Mouse (Mus musculus): Measurements from ENCODE around the gene Cdh23. TPM values are rescaled to one million over a fixed set of nuclear protein-coding genes. Genes with fewer than 3 reads are reported as not detected.

The Cdh23 gene
- polyA plus RNA-seq, 1 experiment: 0.19 TPM

DNA sequence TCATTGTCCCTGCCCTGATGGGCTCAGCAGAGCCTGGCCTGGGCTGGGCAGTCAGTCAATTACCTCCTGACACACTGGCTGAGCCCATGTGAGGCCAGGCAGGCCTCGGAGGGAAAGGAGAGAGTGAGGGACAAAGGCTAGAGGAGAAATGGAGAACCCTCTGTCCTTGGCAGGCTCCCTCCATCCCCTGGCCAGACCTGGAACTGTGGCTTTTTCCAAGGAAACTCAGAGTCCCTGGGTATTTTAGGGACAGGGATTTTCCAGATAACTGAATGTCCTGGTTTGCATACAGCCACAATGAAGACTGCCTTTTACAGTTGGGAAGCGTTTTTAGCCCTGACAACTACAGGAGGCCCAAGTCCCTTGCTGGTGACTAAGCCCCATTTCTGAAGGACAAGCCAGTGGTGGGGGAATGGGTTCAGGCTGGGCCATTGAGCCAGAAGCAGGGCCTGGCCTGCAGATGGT lies 36.1 kb upstream of the Cdh23 start:
- Histone ChIP-seq H3K4me3 (ENCODE audit: insufficient read depth, poor library complexity, severe bottlenecking) (no peak overlapping the region), H3K36me3 (ENCODE audit: control insufficient read depth, insufficient read depth) (no peaks in the 10 kb centered on the region), H3K79me3 (ENCODE audit: low read depth) (no peaks in the 10 kb centered on the region), H3K27me3 (ENCODE audit: control insufficient read depth, insufficient read depth, insufficient read length) (no peaks in the 10 kb centered on the region), H3ac (ENCODE audit: control insufficient read depth, insufficient read length, low read depth) (no peak overlapping the region), H3K79me2 (ENCODE audit: control insufficient read depth, insufficient read depth) (no peaks in the 10 kb centered on the region)
- TF ChIP-seq CTCF (IDR thresholded peaks at IDR 0.05; ENCODE audit: control insufficient read depth, insufficient read depth, insufficient read length) (no peak), MYOD1 (IDR thresholded peaks at IDR 0.05; ENCODE audit: control insufficient read depth, insufficient read length, low read depth) (no peak), MAX (IDR thresholded peaks at IDR 0.05) (no peak), MYOG (IDR thresholded peaks at IDR 0.05; ENCODE audit: control insufficient read depth, extremely low read depth, insufficient read length) (no peak), CEBPB (IDR thresholded peaks at IDR 0.05; ENCODE audit: low read depth) (no peak), FOSL1 (IDR thresholded peaks at IDR 0.05; ENCODE audit: insufficient read depth, low read length, poor library complexity, severe bottlenecking) (no peak), USF1 (IDR thresholded peaks at IDR 0.05; ENCODE audit: low read depth) (no peak)

DNA sequence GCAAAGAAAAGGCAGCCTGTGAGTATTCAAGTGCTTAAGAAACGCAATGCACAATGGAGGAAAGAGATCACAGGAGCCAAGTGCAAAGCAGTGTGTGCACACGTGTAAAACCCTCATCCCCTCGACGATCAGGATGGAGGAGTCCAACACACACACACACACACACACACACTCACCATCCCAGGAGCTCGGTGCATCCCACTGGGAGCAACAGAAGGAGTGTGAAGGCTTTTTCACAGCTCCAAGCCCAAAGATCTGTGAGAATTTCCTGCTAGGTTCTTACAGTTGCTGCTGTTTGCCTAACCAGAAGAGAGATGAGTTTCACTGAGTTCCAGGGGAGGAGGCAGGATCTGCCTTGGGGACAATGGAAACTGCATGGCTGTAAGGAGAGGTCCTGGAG lies 35.5 kb upstream of the Cdh23 start:
- Histone ChIP-seq H3K4me3 (ENCODE audit: insufficient read depth, poor library complexity, severe bottlenecking) (no peak overlapping the region), H3ac (ENCODE audit: control insufficient read depth, insufficient read length, low read depth) (no peak overlapping the region), H3K79me2 (ENCODE audit: control insufficient read depth, insufficient read depth) (no peaks in the 10 kb centered on the region), H3K79me3 (ENCODE audit: low read depth) (no peaks in the 10 kb centered on the region), H3K27me3 (ENCODE audit: control insufficient read depth, insufficient read depth, insufficient read length) (no peaks in the 10 kb centered on the region), H3K36me3 (ENCODE audit: control insufficient read depth, insufficient read depth) (no peaks in the 10 kb centered on the region)
- no peak for TF ChIP-seq CTCF (IDR thresholded peaks at IDR 0.05; ENCODE audit: control insufficient read depth, insufficient read depth, insufficient read length)
- no peak for TF ChIP-seq CEBPB (IDR thresholded peaks at IDR 0.05; ENCODE audit: low read depth)
- TF ChIP-seq FOSL1 (IDR thresholded peaks at IDR 0.05; ENCODE audit: insufficient read depth, low read length, poor library complexity, severe bottlenecking): no peak
- no peak for TF ChIP-seq MYOG (IDR thresholded peaks at IDR 0.05; ENCODE audit: control insufficient read depth, extremely low read depth, insufficient read length)
- TF ChIP-seq MYOD1 (IDR thresholded peaks at IDR 0.05; ENCODE audit: control insufficient read depth, insufficient read length, low read depth): no peak
- no peak for TF ChIP-seq MAX (IDR thresholded peaks at IDR 0.05)
- no peak for TF ChIP-seq USF1 (IDR thresholded peaks at IDR 0.05; ENCODE audit: low read depth)

DNA sequence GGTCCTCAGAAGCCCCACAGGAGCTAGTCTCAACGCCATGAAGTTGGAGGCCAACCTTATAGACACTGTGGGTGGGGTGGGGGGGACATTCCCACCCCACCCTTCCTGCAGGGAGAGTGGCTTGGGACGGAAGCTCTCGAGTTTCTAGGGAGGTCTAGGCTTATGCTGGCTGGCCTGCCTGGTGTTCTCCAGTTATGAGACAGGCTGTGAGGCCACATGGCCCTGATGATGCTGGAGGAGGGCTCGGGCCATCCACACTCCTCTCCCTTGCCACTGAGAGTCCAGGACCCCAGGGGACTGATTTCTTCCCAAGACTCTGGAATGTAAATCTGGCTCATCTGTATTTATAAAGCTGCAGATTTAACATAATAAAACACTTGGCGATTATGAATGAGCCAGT lies 31.0 kb upstream of the Cdh23 start:
- H3K79me2 ChIP-seq (ENCODE audit: control insufficient read depth, insufficient read depth): no peaks in the 10 kb centered on the region
- no peaks in the 10 kb centered on the region for H3K79me3 ChIP-seq (ENCODE audit: low read depth)
- no peaks in the 10 kb centered on the region for H3K36me3 ChIP-seq (ENCODE audit: control insufficient read depth, insufficient read depth)
- H3K27me3 ChIP-seq (ENCODE audit: control insufficient read depth, insufficient read depth, insufficient read length): no peaks in the 10 kb centered on the region
- no peak for TF ChIP-seq CTCF (IDR thresholded peaks at IDR 0.05; ENCODE audit: control insufficient read depth, insufficient read depth, insufficient read length)
- no peak for TF ChIP-seq MYOD1 (IDR thresholded peaks at IDR 0.05; ENCODE audit: control insufficient read depth, insufficient read length, low read depth)
- no peak for TF ChIP-seq FOSL1 (IDR thresholded peaks at IDR 0.05; ENCODE audit: insufficient read depth, low read length, poor library complexity, severe bottlenecking)
- TF ChIP-seq MYOG (IDR thresholded peaks at IDR 0.05; ENCODE audit: control insufficient read depth, extremely low read depth, insufficient read length): no peak
- TF ChIP-seq MAX (IDR thresholded peaks at IDR 0.05): no peak
- no peak overlapping the region for H3K4me3 ChIP-seq (ENCODE audit: insufficient read depth, poor library complexity, severe bottlenecking)
- H3ac ChIP-seq (ENCODE audit: control insufficient read depth, insufficient read length, low read depth): no peak overlapping the region

DNA sequence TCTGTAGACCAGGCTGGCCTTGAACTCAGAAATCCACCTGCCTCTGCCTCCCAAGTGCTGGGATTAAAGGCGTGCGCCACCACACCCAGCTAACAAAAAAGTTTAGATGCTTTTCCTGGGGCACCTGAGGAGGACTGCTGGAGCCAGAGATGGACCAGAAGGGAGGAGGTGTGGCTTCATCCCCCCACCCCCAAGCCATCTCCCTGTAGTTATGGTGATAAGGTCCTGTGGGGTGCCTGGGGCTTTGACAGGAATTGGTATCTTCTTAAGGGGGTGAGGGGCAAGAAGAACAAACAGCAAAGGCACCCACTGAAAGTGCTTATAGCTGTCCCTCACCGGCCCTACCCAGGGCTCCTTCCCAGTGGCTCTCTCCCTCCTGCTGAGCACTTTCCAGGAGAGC lies 30.6 kb upstream of the Cdh23 start:
- no peaks in the 10 kb centered on the region for H3K79me3 ChIP-seq (ENCODE audit: low read depth)
- H3K79me2 ChIP-seq (ENCODE audit: control insufficient read depth, insufficient read depth): no peaks in the 10 kb centered on the region
- no peaks in the 10 kb centered on the region for H3K36me3 ChIP-seq (ENCODE audit: control insufficient read depth, insufficient read depth)
- no peak overlapping the region for H3ac ChIP-seq (ENCODE audit: control insufficient read depth, insufficient read length, low read depth)
- no peak overlapping the region for H3K4me3 ChIP-seq (ENCODE audit: insufficient read depth, poor library complexity, severe bottlenecking)
- H3K27me3 ChIP-seq (ENCODE audit: control insufficient read depth, insufficient read depth, insufficient read length): no peaks in the 10 kb centered on the region
- no peak for TF ChIP-seq CEBPB (IDR thresholded peaks at IDR 0.05; ENCODE audit: low read depth)
- TF ChIP-seq MYOD1 (IDR thresholded peaks at IDR 0.05; ENCODE audit: control insufficient read depth, insufficient read length, low read depth): no peak
- TF ChIP-seq USF1 (IDR thresholded peaks at IDR 0.05; ENCODE audit: low read depth): no peak
- TF ChIP-seq CTCF (IDR thresholded peaks at IDR 0.05; ENCODE audit: control insufficient read depth, insufficient read depth, insufficient read length): no peak
- no peak for TF ChIP-seq MAX (IDR thresholded peaks at IDR 0.05)
- TF ChIP-seq FOSL1 (IDR thresholded peaks at IDR 0.05; ENCODE audit: insufficient read depth, low read length, poor library complexity, severe bottlenecking): no peak
- no peak for TF ChIP-seq MYOG (IDR thresholded peaks at IDR 0.05; ENCODE audit: control insufficient read depth, extremely low read depth, insufficient read length)

DNA sequence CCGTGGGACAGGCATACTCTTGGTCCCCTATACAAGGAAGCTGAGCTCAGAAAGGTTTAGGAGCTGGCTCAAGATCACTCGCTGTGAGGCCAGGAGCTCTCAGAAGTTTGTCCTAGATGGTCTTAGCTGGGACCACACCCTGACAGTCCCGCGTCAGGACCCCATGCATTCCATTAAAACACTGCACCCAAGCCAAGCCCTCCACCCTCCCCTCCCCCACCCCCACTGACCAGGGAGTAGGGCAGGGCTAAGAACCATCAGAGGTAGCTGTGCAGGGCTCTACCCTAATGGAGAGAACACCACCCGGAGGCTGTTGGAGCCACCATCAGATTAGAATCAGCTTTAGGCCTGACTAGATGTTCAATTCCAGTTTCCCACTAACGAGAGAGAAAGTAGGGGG lies 28.2 kb upstream of the Cdh23 start:
- no peaks in the 10 kb centered on the region for H3K79me2 ChIP-seq (ENCODE audit: control insufficient read depth, insufficient read depth)
- no peaks in the 10 kb centered on the region for H3K36me3 ChIP-seq (ENCODE audit: control insufficient read depth, insufficient read depth)
- TF ChIP-seq CTCF (IDR thresholded peaks at IDR 0.05; ENCODE audit: control insufficient read depth, insufficient read depth, insufficient read length) (no peak), MYOD1 (IDR thresholded peaks at IDR 0.05; ENCODE audit: control insufficient read depth, insufficient read length, low read depth) (no peak), MAX (IDR thresholded peaks at IDR 0.05) (no peak), USF1 (IDR thresholded peaks at IDR 0.05; ENCODE audit: low read depth) (no peak), CEBPB (IDR thresholded peaks at IDR 0.05; ENCODE audit: low read depth) (no peak), MYOG (IDR thresholded peaks at IDR 0.05; ENCODE audit: control insufficient read depth, extremely low read depth, insufficient read length) (no peak), FOSL1 (IDR thresholded peaks at IDR 0.05; ENCODE audit: insufficient read depth, low read length, poor library complexity, severe bottlenecking) (no peak)
- H3K79me3 ChIP-seq (ENCODE audit: low read depth): no peaks in the 10 kb centered on the region
- no peak overlapping the region for H3ac ChIP-seq (ENCODE audit: control insufficient read depth, insufficient read length, low read depth)
- no peak overlapping the region for H3K4me3 ChIP-seq (ENCODE audit: insufficient read depth, poor library complexity, severe bottlenecking)
- H3K27me3 ChIP-seq (ENCODE audit: control insufficient read depth, insufficient read depth, insufficient read length): no peaks in the 10 kb centered on the region

DNA sequence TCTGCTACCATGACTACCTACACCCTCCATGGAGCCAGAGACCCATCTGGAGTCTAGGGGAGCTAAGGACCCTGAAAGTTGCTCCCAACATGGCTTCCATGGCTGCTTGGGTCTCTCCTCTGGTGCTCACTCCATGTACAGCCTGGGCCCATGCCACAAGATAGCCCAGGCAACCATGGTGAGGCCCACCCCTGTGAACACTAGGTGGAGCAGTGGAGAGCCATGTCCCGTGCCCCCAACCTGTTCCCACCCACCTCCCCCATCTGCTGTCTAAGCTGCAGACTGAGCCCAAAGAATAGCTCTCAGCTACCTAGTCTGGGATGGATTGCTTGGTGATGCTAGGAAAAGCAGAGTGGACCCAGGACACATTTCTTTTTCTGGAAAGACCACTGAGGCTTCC lies 27.1 kb upstream of the Cdh23 start:
- Histone ChIP-seq H3K79me2 (ENCODE audit: control insufficient read depth, insufficient read depth) (no peaks in the 10 kb centered on the region), H3K79me3 (ENCODE audit: low read depth) (no peaks in the 10 kb centered on the region), H3K36me3 (ENCODE audit: control insufficient read depth, insufficient read depth) (no peaks in the 10 kb centered on the region), H3ac (ENCODE audit: control insufficient read depth, insufficient read length, low read depth) (no peak overlapping the region), H3K4me3 (ENCODE audit: insufficient read depth, poor library complexity, severe bottlenecking) (no peak overlapping the region), H3K27me3 (ENCODE audit: control insufficient read depth, insufficient read depth, insufficient read length) (no peaks in the 10 kb centered on the region)
- no peak for TF ChIP-seq MAX (IDR thresholded peaks at IDR 0.05)

All from C2C12 (cell line).